Mouse (Mus musculus) Patski (cell line): ENCODE measurements around the gene Fbln2. TPM values are rescaled to one million over a fixed set of nuclear protein-coding genes. Genes with fewer than 3 reads are reported as not detected.

Experiments
- ATAC-seq: fragments of 100-300 bp; one replicate; pipeline ENCODE4 v1.8.0; 2021
- CTCF ChIA-PET: fragments of 350-600 bp; sonication (Branson Sonifier 250); formaldehyde crosslinking; loops from one replicate; lab custom pipeline; 2022; ENCODE audit warnings: inconsistent platforms; lab: Charles Lee
- POLR2A ChIA-PET: fragments of 350-600 bp; sonication (Branson Sonifier 250); formaldehyde crosslinking; loops from one replicate; lab custom pipeline; 2022; ENCODE audit warnings: antibody characterized with exemption, inconsistent platforms; lab: Charles Lee
- DNase-seq: peaks from one replicate; pipeline ENCODE4 v3.0.0-alpha.2; 2011; ENCODE audit warnings: low read depth, low spot score
- H3K27me3 ChIP-seq: fragments of 371-371 bp; one replicate; pipeline ENCODE4 v1.5.1; 2021
- CTCF ChIP-seq: fragments of 100-300 bp; IDR thresholded peaks from one replicate; pipeline ENCODE4 v1.5.1; 2021
- in situ Hi-C: fragments of 300-500 bp; cut with MboI; formaldehyde crosslinking; loops from 3 replicates; pipeline ENCODE4 v1.11.1; 2018; ENCODE audit warnings: low pct_unique_long_range_greater_than_20kb, mixed read lengths
- polyA plus RNA-seq: library from polyadenylated mRNA; unstranded; gene quantifications from one replicate; pipeline ENCODE4 v1.2.3, GENCODE M21; 2021

Fbln2 gene
- polyA plus RNA-seq, 1 experiment from 2014 or later: 2.9 TPM

DNA sequence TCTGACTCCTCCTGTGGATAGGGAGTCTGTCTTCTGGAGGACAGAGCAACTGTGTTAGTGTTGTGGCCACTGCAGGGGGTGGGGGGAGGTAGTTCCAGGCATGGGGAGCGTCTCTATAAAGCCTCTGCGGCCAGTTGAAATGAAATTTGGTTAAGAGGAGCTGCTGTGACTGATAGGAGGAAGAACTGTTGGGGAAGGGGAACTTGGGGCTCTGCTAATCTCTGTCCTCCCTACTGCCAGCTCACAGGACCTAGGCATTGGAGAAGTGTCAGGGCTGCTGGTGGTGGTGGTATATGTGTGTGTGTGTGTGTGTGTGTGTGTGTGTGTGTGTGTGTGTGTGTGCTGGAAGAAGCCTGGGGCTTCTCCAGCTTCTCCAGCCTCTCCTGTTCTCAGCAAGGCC, 25.0 kb downstream of the Fbln2 start:
- in situ Hi-C loops: no loop called here
- ChIA-PET POLR2A (no interaction called here), CTCF (no interaction called here)
- H3K27me3 ChIP-seq: peaks cover 5% of the 10 kb centered on the region
- ATAC-seq (no peak), DNase-seq (no peak)
- no peak for TF ChIP-seq CTCF

DNA sequence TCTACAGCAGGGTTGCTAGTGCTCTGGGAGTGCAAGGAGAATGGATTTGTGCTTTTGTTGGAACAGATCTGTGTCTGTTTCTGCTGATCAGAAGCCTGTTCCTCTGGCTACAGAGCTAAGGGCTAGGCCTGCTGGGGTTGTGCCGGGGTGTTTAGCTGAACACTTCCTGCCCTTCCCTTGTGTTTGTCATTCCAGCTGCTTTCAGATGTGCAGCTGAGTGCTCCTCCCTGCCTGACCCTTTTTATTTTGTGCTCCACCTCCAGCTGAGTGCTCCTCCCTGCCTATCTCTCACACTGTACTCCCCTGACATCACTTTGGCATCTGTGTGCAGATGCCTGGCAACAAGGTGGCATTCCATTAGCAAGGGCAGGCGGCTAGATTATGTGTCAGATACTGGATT, 28.3 kb downstream of the Fbln2 start:
- ATAC-seq (no peak), DNase-seq (no peak)
- no peak for TF ChIP-seq CTCF
- H3K27me3 ChIP-seq: no peaks in the 10 kb centered on the region
- CTCF ChIA-PET: no interaction called here
- POLR2A ChIA-PET: no interaction called here
- in situ Hi-C loops: no loop called here

DNA sequence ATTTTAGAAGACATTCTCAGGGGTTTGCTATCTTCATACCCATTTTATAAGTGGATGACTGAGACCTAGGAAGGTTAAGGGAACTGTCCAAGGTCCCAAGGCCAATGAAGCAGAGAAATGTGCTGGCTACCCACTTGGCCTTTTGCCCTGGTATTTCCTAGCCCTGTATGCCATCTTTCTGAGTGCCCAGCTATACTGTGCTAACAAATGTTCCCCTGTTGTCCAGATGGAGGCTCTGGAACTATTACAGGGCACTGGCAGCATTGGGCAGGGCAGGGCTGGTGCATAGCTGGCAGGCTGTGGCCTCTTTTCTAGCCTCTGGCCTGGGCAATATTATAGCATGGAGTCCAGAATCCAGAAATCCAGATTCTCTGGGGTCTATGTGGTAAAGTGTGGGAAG, 28.7 kb downstream of the Fbln2 start:
- no peak for TF ChIP-seq CTCF
- in situ Hi-C loops: no loop called here
- ATAC-seq (no peak), DNase-seq (no peak)
- ChIA-PET POLR2A (no interaction called here), CTCF (interaction anchor here (1.2 kb wide), 1 partner anchor 13 kb away, joined by 3 read pairs; no protein-coding TSS in a partner anchor)
- no peaks in the 10 kb centered on the region for H3K27me3 ChIP-seq

DNA sequence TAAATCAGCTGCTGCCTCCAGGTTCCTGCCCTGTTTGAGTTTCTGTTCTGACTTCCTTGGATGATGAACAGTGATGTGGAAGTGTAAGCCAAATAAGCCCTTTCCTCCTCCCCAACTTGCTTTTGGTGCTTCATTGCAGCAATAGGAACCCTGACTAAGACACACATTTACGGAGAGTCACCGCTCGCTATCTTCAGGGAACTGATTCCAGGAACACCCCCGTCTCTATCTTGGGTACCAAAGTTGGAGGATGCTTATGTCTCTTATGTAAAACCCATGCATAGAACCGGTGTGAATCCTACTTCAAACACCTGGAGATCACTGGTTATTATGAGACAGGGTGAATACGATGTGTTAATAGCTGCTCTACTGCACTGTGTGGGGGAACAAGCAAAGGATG, 31.1 kb downstream of the Fbln2 start:
- in situ Hi-C loops: no loop called here
- ChIA-PET POLR2A (interaction anchor here (0.8 kb wide), 1 partner anchor 55 kb away, joined by 3 read pairs; no protein-coding TSS in a partner anchor), CTCF (interaction anchor here (2.9 kb wide), 1 partner anchor 16 kb away, joined by 10 read pairs; no protein-coding TSS in a partner anchor)
- H3K27me3 ChIP-seq: no peaks in the 10 kb centered on the region
- ATAC-seq: no peak
- TF ChIP-seq CTCF: no peak
- no peak for DNase-seq

DNA sequence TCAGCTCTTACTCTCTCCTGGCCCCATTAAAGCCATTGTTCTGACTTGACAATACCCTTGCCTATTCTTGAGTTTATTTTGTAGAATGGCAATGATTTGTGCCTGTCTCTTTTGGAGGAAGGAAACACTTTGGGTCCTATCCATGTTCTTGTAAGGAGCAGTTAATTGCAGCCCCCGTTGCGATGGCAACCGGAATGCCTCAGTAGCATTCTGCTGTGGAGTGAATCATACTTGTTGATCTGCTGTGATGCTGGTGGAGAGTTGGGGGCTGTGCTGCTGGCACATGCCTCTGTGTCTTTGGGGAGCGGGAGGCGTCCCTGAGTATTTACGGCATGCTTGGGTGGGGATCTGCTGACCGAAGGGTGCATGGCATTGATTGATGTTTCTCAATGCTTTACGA, 32.1 kb downstream of the Fbln2 start:
- ATAC-seq (no peak), DNase-seq (no peak)
- in situ Hi-C loops: no loop called here
- ChIA-PET POLR2A (interaction anchor here (0.8 kb wide), 1 partner anchor 56 kb away, joined by 3 read pairs; no protein-coding TSS in a partner anchor), CTCF (interaction anchor here (2.9 kb wide), 1 partner anchor 15 kb away, joined by 10 read pairs; no protein-coding TSS in a partner anchor)
- no peaks in the 10 kb centered on the region for H3K27me3 ChIP-seq
- no peak for TF ChIP-seq CTCF

DNA sequence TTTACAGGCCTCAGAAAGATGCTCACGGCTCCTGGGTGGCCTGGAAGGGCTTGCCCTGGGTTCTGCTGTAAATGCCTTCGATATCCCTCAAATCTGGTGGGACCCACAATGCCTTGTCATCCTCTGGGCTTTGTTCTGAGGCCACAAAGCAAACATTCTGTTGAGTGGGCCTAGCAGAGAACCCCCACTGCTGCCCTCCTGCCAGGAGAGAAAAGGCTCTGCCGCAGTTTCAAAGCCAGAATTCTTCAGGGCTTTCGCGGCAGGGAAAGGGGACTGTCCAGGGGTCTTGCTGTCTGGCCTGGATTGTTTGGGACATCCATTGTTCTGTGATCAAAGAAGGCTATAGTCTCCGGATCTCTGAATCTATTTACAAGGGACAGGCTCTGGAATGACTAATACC, 33.1 kb downstream of the Fbln2 start:
- CTCF ChIA-PET: no interaction called here
- TF ChIP-seq CTCF: no peak
- no peak for ATAC-seq
- in situ Hi-C loops: no loop called here
- POLR2A ChIA-PET: no interaction called here
- no peak for DNase-seq
- H3K27me3 ChIP-seq: no peaks in the 10 kb centered on the region

DNA sequence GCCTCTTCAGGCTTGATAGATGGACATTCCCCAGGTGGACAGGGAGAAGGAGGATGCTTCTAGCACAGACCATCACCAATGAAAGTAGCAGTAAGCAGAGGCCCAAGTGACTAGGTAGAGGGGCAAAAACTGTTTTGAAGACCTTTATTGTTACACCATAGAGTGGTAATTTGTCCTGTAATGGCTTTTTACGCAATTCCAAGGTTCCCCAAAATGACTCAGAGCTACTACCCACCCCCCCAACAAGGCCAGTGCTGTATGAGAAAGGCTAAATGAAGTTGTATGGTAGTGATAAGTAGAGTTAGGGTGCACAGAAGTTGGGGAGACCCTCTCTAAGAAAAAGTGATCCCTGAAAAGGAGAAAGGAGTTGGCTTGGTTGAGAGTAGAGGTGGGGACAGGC, 35.1 kb downstream of the Fbln2 start:
- H3K27me3 ChIP-seq: no peaks in the 10 kb centered on the region
- in situ Hi-C loops: no loop called here
- DNase-seq: no peak
- no peak for ATAC-seq
- ChIA-PET POLR2A (no interaction called here), CTCF (no interaction called here)
- TF ChIP-seq CTCF: no peak

DNA sequence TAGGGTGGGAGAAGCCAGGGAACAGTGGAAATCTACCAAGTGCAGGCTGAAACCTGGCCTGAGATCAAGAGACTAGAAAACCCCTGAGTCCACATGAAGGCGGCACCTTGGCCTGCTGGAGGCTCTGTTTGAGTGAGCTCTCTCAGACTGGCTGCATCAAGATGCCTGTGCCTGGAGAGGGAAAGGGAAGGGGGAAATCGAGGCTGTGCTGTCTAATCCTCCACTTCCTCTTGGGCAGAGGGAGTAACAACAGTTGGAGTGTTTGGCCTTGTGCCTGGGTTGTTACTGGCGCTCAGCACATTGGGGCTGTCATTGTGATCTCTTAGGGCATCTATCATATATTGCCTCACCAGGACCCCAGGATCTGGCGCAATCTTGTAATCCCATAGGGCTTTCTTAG, 36.4 kb downstream of the Fbln2 start:
- ChIA-PET POLR2A (no interaction called here), CTCF (no interaction called here)
- in situ Hi-C loops: no loop called here
- H3K27me3 ChIP-seq: no peaks in the 10 kb centered on the region
- TF ChIP-seq CTCF: no peak
- no peak for DNase-seq
- ATAC-seq: no peak

DNA sequence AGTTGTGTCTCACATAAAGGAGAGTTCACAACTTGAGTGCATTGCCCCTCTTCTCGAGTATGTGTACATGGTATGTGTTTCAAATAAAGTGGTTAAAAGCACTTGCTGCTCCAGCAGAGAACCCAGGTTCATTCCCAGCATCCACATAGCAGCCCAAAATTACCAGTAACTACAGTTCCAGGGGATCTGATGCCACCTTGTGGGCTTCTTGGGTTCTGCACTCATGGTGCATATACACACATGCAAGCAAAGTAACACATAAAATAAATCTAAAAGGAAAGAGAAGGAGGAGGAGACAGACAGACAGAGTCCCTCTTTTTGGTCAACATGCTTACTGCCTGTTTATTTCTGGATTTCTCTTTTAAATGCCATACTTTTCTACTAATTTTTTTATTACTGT, 37.5 kb downstream of the Fbln2 start:
- no peaks in the 10 kb centered on the region for H3K27me3 ChIP-seq
- DNase-seq (no peak), ATAC-seq (no peak)
- in situ Hi-C loops: no loop called here
- POLR2A ChIA-PET: no interaction called here
- CTCF ChIA-PET: no interaction called here
- TF ChIP-seq CTCF: no peak

DNA sequence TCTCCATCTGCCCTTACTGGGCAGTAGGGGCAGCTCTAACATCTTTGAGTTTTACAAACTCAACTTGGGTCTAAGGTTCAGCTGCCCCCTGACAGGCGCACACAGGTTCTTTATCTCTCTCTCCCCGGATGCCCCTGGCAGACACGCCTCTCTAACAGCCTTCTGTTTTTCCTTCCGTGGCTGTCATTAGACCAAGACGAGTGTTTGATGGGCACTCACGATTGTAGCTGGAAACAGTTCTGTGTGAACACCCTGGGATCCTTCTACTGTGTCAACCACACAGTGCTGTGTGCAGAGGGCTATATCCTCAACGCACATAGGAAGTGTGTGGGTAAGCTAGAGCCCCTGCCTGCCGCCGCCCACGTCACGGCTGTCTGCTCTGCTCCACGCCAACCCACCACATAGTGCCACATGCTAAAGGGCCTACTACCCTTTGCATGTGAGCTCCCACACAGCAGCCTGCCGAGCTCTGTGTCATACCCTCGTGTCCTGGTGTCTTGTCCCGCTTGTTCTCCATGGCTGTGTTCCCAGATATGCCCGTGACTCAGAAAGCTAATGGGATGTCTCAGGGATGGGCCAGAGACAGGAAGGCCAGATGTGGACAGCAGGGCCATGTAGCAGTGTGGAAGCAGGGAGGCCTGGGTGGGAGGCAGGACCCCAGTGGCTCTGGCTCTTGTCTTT, 47.3 kb downstream of the Fbln2 start:
- in situ Hi-C loops: no loop called here
- no peak for TF ChIP-seq CTCF
- ATAC-seq (peak; percentile 58), DNase-seq (no peak)
- POLR2A ChIA-PET: interaction anchor here (0.7 kb wide), 1 partner anchor 102 kb away, joined by 3 read pairs; no protein-coding TSS in a partner anchor
- H3K27me3 ChIP-seq: no peaks in the 10 kb centered on the region
- CTCF ChIA-PET: interaction anchor here (2.0 to 2.6 kb wide), 2 partner anchors 17 to 86 kb away, joined by 8 to 10 read pairs; no protein-coding TSS in a partner anchor

DNA sequence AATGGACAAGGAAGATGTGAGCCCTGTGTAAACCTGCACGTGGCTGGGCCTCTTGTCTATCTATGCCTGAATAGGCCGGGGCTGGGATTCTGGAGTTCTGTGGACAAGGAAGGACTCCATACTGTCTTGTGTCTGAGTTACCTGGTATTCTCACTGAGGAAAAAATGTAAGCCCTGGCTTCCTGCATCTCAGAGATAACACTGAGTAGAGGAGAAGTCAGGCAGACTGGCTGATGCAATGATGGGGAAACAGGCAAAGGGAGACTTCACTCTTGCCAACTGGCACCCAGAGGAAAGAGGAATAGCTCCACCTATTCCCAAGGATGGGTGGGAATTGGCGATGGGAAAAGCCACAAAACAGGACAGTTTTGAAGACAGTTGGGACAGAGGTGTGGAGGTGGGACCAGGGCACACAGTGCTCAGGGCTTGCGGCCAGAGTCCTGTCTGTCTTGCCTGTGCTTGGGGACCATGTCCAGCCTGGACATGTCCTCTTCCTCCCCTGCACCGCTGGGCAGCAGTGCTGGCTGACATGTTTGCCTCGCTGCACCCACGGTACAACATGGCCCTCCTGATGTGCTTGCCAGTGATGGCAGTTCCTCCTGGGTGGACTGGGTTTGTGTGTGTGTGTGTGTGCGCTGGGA, 48.2 kb downstream of the Fbln2 start:
- in situ Hi-C loops: no loop called here
- no peaks in the 10 kb centered on the region for H3K27me3 ChIP-seq
- DNase-seq (no peak), ATAC-seq (no peak)
- ChIA-PET CTCF (interaction anchor here (0.9 to 2.6 kb wide), 2 partner anchors 46 to 87 kb away, joined by 3 to 8 read pairs; no protein-coding TSS in a partner anchor), POLR2A (interaction anchor here (0.8 kb wide), 1 partner anchor 45 kb away, joined by 5 read pairs; no protein-coding TSS in a partner anchor)
- no peak for TF ChIP-seq CTCF
